Mouse (Mus musculus) hindbrain, embryonic 13.5 days (tissue): Measurements from ENCODE around the gene Sumf1. TPM values are rescaled to one million over a fixed set of nuclear protein-coding genes. Genes with fewer than 3 reads are reported as not detected.
A peak's percentile ranks its signal among the peaks of the same experiment; 100 is the strongest.

Experiments
- ATAC-seq: fragments of 200-750 bp; cut with Nextera tagmentation; 2 replicates; pipeline ENCODE4 v1.8.0; 2017; ENCODE audit warnings: moderate TSS enrichment; ENCODE audit not compliant: low FRiP score
- H3K27ac ChIP-seq: fragments of 300-500 bp; sonication (generic); 2 replicates; pipeline ENCODE4 v1.5.1; 2015; ENCODE audit warnings: inconsistent platforms, mild to moderate bottlenecking, moderate library complexity
- H3K27me3 ChIP-seq: fragments of 300-500 bp; sonication (generic); 2 replicates; pipeline ENCODE4 v1.6.1; 2015; ENCODE audit warnings: mild to moderate bottlenecking, inconsistent platforms
- H3K36me3 ChIP-seq: fragments of 300-500 bp; sonication (generic); 2 replicates; pipeline ENCODE4 v1.6.1; 2015; ENCODE audit warnings: mild to moderate bottlenecking, inconsistent platforms
- H3K4me1 ChIP-seq: fragments of 300-500 bp; sonication (generic); replicated peaks from 2 replicates; pipeline ENCODE4 v1.6.1; 2015; ENCODE audit warnings: inconsistent platforms
- H3K4me2 ChIP-seq: fragments of 300-500 bp; sonication (generic); 2 replicates; pipeline ENCODE4 v1.6.1; 2015; ENCODE audit warnings: inconsistent platforms, mild to moderate bottlenecking, moderate library complexity
- H3K4me3 ChIP-seq: fragments of 300-500 bp; sonication (generic); 2 replicates; pipeline ENCODE4 v1.5.1; 2015; ENCODE audit warnings: mild to moderate bottlenecking, inconsistent platforms
- H3K9ac ChIP-seq: fragments of 300-500 bp; sonication (generic); 2 replicates; pipeline ENCODE4 v1.6.1; 2015; ENCODE audit warnings: mild to moderate bottlenecking, inconsistent platforms
- H3K9me3 ChIP-seq: fragments of 300-500 bp; sonication (generic); 2 replicates; pipeline ENCODE4 v1.6.1; 2016; ENCODE audit warnings: inconsistent platforms
- WGBS: fragments of 180-500 bp; shearing (Covaris S2); methylation state at CpG from one replicate; pipeline ENCODE4 v1.1.7; 2015; 5-methylcytosine and 5-hydroxymethylcytosine counted together
- polyA plus RNA-seq: library from polyadenylated mRNA; unstranded; fragments of >200 nt; fragmentation: Nextera tagmentation; extraction: Ambion mirVana; gene quantifications from 2 replicates; pipeline ENCODE4 v1.2.1, GENCODE M21; 2015

Sumf1 gene
- polyA plus RNA-seq, 1 experiment from 2014 or later: 11.7 TPM

DNA sequence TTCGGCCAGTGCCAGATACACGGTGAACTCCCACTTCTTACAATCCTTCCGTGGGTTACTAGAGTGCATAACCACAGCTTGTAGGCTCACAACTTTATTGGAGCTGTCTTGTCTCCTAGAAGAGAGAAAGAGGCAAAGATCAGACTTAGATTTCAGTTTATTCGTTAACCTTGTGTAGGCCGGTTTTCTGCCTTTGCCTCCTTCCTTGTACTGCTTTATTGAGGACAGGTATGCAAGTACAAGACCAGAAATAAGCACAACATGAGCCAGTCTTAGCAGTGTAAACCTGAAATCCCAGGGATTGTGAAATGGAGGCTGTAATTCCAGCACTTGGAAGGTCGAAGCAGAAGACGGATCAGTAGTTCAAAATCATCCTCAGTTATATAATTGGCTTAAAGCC, 12.9 kb upstream of the Sumf1 start:
- ATAC-seq: no peak
- no peak overlapping the region for H3K4me3 ChIP-seq
- no peaks in the 10 kb centered on the region for H3K36me3 ChIP-seq
- H3K27me3 ChIP-seq: no peaks in the 10 kb centered on the region
- 89% methylated on average over 7 of the region's 7 CpGs for WGBS
- no peaks in the 10 kb centered on the region for H3K9me3 ChIP-seq
- H3K27ac ChIP-seq: no peak overlapping the region
- H3K9ac ChIP-seq: no peak overlapping the region
- H3K4me1 ChIP-seq: no peaks in the 10 kb centered on the region
- H3K4me2 ChIP-seq: no peak overlapping the region

DNA sequence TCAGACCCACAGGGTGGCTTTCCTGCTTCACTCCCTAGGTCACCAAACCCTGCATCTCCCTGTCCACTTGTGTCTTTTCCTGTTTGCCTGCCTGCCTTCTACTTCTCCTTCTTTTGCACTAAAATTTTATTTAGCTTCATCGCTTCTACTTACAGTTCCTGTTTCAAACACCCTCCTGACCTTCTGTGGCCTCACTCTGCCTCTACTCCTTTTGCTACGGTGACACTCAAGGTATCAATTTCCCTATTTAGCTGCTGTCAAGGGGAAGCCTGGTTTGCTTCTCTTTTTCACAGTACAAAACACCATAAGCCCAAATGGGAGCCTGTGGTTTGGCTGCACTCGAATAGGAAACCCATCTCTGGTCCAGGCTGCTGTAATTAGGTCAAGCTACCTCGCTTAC, 11.7 kb upstream of the Sumf1 start:
- Histone ChIP-seq H3K4me3 (no peak overlapping the region), H3K27ac (no peak overlapping the region)

DNA sequence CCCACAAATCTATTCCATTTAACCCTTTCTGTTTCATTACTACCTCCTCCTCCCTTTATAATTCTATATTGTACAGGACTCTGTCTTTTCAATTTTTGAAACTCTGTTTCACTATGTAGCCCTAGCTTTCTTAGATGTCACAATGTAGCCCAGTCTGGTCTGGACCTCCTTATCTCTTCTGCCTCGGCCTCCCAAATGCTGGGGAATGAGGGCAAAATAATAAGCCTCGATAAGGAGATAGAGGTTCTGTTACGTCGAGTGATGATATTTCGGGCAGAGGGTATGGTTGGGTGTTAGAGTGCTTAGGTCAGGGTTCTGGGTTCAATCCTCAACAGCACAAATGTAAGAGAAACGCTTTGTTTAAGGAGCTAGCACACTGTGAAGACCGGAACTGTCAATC, 11.3 kb upstream of the Sumf1 start:
- Histone ChIP-seq H3K36me3 (no peaks in the 10 kb centered on the region), H3K4me2 (no peak overlapping the region), H3K27ac (no peak overlapping the region), H3K9me3 (no peaks in the 10 kb centered on the region), H3K4me1 (no peaks in the 10 kb centered on the region), H3K27me3 (no peaks in the 10 kb centered on the region), H3K9ac (no peak overlapping the region), H3K4me3 (no peak overlapping the region)
- no peak for ATAC-seq
- WGBS: 85% methylated on average over 7 of the region's 7 CpGs

More for the DNA sequence above, 11.7 kb upstream of the Sumf1 start:
- Histone ChIP-seq H3K9me3 (no peaks in the 10 kb centered on the region), H3K4me2 (no peak overlapping the region), H3K4me1 (no peaks in the 10 kb centered on the region), H3K27me3 (no peaks in the 10 kb centered on the region), H3K9ac (no peak overlapping the region), H3K36me3 (no peaks in the 10 kb centered on the region)
- 75% methylated on average over 4 of the region's 4 CpGs for WGBS
- ATAC-seq: no peak

DNA sequence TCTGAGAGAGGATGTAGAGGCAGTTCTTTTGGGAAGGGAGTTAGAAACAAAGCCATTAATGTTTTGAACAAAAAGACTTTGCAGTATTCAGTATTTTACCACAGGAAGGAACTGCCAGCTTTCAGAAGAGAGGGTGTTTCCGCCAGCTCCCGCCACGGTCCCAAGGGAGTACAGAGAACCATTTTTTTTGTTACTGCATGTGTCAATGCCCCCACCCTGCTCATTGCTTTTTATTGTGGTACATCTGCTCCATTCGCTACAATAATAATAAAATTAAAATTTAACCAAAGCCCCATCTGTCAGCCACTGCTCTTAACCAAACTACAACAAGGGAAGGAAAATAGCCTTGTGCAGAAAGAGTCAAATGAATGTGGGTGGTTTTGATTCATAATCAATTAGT, 7.2 kb upstream of the Sumf1 start:
- no peak for ATAC-seq
- Histone ChIP-seq H3K27ac (no peak overlapping the region), H3K27me3 (peaks cover 11% of the 10 kb centered on the region; the same call in 1 of the 2 replicates), H3K4me2 (no peak overlapping the region), H3K9me3 (no peaks in the 10 kb centered on the region), H3K36me3 (no peaks in the 10 kb centered on the region), H3K4me1 (no peaks in the 10 kb centered on the region), H3K9ac (no peak overlapping the region), H3K4me3 (no peak overlapping the region)
- WGBS: 48% methylated on average over 4 of the region's 4 CpGs

DNA sequence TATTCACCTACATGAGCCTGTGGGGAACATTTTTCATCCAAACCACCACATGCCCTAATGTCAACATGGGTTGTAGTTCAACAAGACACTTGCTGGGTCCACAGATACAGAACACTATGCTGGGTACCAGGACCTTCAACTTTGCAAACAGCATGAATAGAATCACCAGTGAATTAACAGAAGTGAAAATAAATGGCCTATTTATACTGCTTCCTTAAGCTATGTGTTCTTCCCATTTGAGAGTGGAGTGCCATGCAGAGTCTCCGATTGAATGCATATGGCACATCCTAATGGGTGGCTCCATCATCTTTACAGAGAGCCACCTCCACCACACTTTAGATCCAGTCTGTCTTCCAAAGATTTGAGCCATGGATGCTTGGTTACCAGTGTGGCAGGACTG, 5.3 kb upstream of the Sumf1 start:
- H3K36me3 ChIP-seq: no peaks in the 10 kb centered on the region
- peaks cover 14% of the 10 kb centered on the region; the same call in 1 of the 2 replicates for H3K27me3 ChIP-seq
- ATAC-seq: no peak
- no peak overlapping the region for H3K4me3 ChIP-seq
- H3K4me1 ChIP-seq: no peaks in the 10 kb centered on the region
- no peak overlapping the region for H3K27ac ChIP-seq
- H3K9ac ChIP-seq: no peak overlapping the region
- no peak overlapping the region for H3K4me2 ChIP-seq
- H3K9me3 ChIP-seq: no peaks in the 10 kb centered on the region
- WGBS: 97% methylated on average over 1 of the region's 1 CpGs

DNA sequence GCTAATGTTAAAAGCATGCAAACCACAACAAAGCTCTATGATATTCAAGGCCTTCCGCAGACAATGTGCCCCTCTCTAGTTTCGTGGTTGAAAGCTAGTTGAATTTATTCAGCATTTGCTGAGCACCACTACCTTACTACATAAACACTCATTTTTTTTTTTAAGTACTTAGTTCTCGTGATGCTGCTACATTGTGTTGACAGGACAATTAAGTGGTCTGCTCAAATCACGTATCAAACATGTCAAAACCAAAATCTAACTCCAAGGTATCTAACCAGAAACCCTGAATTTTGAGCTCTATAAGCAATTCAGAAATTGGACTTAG, 265 bp upstream of the Sumf1 start:
- peak overlapping the region; percentile 81; the same call in 1 of the 2 replicates for H3K9ac ChIP-seq
- H3K27me3 ChIP-seq: peaks cover 14% of the 10 kb centered on the region; the same call in 1 of the 2 replicates
- ATAC-seq: no peak
- H3K36me3 ChIP-seq: no peaks in the 10 kb centered on the region; the same call in 1 of the 2 replicates
- no peak overlapping the region for H3K27ac ChIP-seq
- H3K4me1 ChIP-seq: peaks cover 8% of the 10 kb centered on the region
- H3K4me3 ChIP-seq: peak overlapping the region; percentile 88
- H3K4me2 ChIP-seq: peak overlapping the region; percentile 89
- 17% methylated on average over 4 of the region's 4 CpGs for WGBS
- H3K9me3 ChIP-seq: no peaks in the 10 kb centered on the region

DNA sequence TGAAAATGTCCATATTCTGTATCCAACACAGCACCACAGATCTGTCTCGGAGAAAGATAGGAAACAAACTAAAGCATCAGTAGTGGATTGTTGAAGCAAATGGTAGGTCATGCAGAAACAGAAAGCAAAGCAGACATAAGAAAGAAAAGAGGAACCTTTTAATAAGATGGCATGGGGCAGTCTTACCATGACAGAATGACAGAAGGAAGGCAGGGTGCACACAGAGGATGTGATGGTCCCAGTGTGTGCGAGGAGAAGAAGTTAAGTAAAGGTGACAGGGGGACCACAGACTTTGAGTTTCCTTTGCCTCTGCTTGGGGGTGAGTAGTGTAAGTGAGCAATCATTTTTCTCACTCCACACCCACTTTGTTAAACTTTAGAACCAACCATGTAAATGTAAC, 6.3 kb downstream of the Sumf1 start:
- Histone ChIP-seq H3K27ac (no peak overlapping the region), H3K36me3 (peaks cover 19% of the 10 kb centered on the region), H3K9me3 (no peaks in the 10 kb centered on the region), H3K4me3 (no peak overlapping the region), H3K4me1 (no peaks in the 10 kb centered on the region), H3K9ac (no peak overlapping the region), H3K27me3 (no peaks in the 10 kb centered on the region), H3K4me2 (no peak overlapping the region)
- 92% methylated on average over 2 of the region's 2 CpGs for WGBS
- ATAC-seq: no peak

DNA sequence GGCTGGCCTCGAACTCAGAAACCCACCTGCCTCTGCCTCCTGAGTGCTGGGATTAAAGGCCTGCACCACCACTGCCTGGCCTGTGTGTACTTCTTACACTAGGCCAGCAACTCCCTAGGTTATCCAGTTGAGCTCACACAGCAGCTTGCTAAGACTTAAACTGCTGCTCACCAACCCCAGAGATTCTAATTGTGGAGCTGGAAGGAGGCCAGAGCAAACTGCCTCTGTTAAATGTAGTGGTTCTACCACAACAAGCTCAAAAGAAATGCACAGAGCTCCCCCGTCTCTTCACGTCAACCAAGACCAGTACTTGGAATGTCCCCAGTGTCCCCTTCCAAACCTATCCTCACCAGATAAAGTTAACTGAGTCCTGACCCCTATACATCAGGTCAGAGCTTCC, 11.2 kb downstream of the Sumf1 start:
- Histone ChIP-seq H3K27ac (no peak overlapping the region), H3K36me3 (peaks cover 37% of the 10 kb centered on the region), H3K4me1 (no peaks in the 10 kb centered on the region), H3K4me3 (no peak overlapping the region), H3K4me2 (no peak overlapping the region), H3K9ac (no peak overlapping the region), H3K27me3 (no peaks in the 10 kb centered on the region), H3K9me3 (no peaks in the 10 kb centered on the region)
- WGBS: 99% methylated on average over 3 of the region's 3 CpGs
- ATAC-seq: no peak

DNA sequence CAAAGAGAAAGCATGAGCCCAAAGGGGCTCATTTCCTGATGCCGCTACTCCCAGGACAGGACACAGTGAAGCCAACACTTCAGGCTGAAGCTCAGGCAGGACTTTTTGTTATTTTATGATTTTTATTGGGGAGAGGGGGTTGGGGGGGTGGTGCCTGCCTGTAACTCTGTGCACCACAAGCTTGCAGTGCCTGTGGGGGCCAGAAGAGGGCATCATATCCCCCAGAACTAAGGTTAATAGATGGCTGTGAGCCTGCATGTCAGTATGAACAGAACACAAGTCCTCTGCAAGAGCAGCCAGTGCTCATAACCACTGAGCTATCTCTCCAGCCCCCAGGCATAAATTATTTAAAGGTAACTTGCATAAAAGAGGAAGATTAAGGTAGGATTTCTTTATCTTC, 13.2 kb downstream of the Sumf1 start:
- no peak overlapping the region for H3K27ac ChIP-seq
- H3K9me3 ChIP-seq: no peaks in the 10 kb centered on the region
- H3K36me3 ChIP-seq: peaks cover 37% of the 10 kb centered on the region
- ATAC-seq: no peak
- WGBS: 100% methylated on average over 1 of the region's 1 CpGs
- no peak overlapping the region for H3K9ac ChIP-seq
- no peaks in the 10 kb centered on the region for H3K4me1 ChIP-seq
- H3K4me3 ChIP-seq: no peak overlapping the region
- H3K27me3 ChIP-seq: no peaks in the 10 kb centered on the region
- H3K4me2 ChIP-seq: no peak overlapping the region

DNA sequence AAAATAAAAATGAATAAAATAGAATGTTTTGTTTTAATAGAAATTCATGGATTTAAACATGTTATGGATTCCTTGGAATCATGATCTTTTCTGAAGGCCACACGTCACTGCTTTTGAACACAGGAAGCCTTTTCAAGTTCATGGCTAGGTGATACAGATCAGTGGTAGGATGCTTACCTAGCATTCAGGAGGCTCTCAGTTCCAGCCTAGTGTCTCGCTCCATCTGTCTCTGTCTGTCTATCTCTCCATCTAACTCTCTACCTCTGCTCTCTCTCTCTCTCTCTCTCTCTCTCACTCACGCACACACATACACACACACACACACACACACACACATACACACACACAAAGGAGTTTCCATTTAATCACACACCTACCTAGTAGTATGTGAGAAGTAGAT, 15.9 kb downstream of the Sumf1 start:
- Histone ChIP-seq H3K4me3 (no peak overlapping the region), H3K27ac (no peak overlapping the region), H3K4me1 (no peaks in the 10 kb centered on the region), H3K27me3 (no peaks in the 10 kb centered on the region), H3K4me2 (no peak overlapping the region), H3K9ac (no peak overlapping the region), H3K9me3 (no peaks in the 10 kb centered on the region), H3K36me3 (peaks cover 22% of the 10 kb centered on the region)
- WGBS: 99% methylated on average over 3 of the region's 3 CpGs
- no peak for ATAC-seq

DNA sequence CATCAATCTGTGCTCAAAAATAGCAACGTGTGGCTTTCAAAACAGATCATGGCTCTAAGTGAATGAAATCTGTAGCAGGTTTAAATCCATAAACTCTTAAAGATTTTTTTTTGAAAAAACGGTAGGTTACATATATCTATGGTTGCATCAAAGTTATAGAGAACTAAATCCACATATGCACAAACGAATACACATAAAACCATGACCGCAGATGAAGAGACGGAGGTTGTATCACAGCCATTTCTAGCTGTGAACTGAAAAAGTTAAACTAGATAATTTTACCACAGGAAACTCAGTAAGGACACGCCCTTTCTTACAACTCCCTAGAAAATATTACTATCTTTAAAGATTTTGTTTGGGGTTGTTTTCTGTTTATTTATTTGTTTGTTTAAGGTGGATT, 16.7 kb downstream of the Sumf1 start:
- no peaks in the 10 kb centered on the region for H3K4me1 ChIP-seq
- 97% methylated on average over 6 of the region's 6 CpGs for WGBS
- H3K27ac ChIP-seq: no peak overlapping the region
- no peak overlapping the region for H3K4me3 ChIP-seq
- no peaks in the 10 kb centered on the region for H3K9me3 ChIP-seq
- no peak for ATAC-seq
- H3K9ac ChIP-seq: no peak overlapping the region
- H3K36me3 ChIP-seq: peaks cover 21% of the 10 kb centered on the region
- no peak overlapping the region for H3K4me2 ChIP-seq
- no peaks in the 10 kb centered on the region for H3K27me3 ChIP-seq

DNA sequence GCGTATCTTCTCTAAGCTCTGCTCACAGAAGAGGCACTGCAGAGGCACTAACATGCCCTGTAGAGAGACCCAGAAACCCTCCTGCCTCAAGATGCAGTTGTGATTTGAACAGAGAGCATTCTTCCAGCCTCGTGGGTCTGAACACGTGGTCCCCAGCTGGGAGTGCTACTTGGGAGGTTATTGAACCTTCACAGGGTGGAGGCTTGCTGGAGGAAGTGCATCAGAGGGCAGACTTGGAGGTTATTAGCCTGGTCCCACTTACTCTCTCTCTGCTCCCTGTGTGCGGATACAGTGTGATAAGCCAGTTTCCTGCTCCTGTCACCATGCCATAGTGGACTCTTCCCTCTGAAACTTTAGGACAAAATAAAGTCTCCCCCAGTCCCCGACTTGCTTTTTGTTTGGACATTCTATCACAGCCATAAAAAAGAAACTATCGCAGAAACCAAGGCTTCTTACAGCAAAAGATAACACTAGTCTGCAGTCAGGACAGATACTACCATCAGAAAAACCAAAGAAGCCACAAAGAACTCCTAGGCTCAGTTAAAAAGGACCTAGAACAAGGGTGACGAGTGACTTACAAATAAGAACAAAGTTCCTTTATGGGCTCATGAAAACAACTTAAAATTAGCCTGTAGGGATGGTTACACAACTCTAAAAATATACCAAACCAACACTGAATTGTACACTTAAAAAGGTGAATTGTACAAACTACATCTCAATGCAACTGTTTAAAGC, 17.3 kb downstream of the Sumf1 start:
- ATAC-seq: no peak
- no peaks in the 10 kb centered on the region for H3K4me1 ChIP-seq
- H3K27ac ChIP-seq: no peak overlapping the region
- H3K36me3 ChIP-seq: peaks cover 18% of the 10 kb centered on the region
- no peak overlapping the region for H3K9ac ChIP-seq
- H3K4me2 ChIP-seq: no peak overlapping the region
- no peaks in the 10 kb centered on the region for H3K9me3 ChIP-seq
- H3K4me3 ChIP-seq: no peak overlapping the region
- WGBS: 82% methylated on average over 7 of the region's 7 CpGs
- H3K27me3 ChIP-seq: no peaks in the 10 kb centered on the region

DNA sequence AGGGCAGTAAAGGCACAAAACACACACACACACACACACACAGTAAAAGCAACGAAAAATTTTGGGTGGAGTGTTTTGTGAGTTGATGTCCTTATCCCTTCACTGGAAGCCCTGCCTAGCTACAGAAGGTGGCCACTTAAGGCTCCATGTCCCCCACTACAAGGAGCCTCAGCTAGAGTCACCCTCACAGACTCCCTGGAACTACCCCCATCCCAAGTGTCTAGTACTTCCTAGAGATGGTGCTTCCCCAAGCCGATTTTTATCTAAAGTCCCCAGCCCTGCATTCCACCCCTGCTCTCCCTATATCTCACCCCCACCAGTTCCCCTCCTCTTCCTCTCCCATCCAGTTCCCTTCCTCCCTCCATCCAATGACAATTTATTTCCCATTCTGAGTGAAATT, 19.8 kb downstream of the Sumf1 start:
- H3K4me1 ChIP-seq: no peaks in the 10 kb centered on the region
- H3K4me3 ChIP-seq: no peak overlapping the region
- no peak overlapping the region for H3K4me2 ChIP-seq
- 83% methylated on average over 2 of the region's 2 CpGs for WGBS
- peaks cover 3% of the 10 kb centered on the region; the same call in 1 of the 2 replicates for H3K36me3 ChIP-seq
- ATAC-seq: no peak
- H3K27me3 ChIP-seq: no peaks in the 10 kb centered on the region
- no peak overlapping the region for H3K27ac ChIP-seq
- H3K9me3 ChIP-seq: no peaks in the 10 kb centered on the region
- no peak overlapping the region for H3K9ac ChIP-seq
